Mouse (Mus musculus) ES-Bruce4 (cell line): ENCODE measurements around the gene Rap1gap2.

Experiments
- CTCF ChIP-seq: IDR thresholded peaks from one replicate; pipeline ENCODE4 v1.8.1; 2011; ENCODE audit warnings: low read depth, low read length
- EP300 ChIP-seq: IDR thresholded peaks from 2 replicates; pipeline ENCODE4 v1.6.1; 2011; ENCODE audit warnings: low read depth, low read length; ENCODE audit not compliant: insufficient read depth
- POLR2A ChIP-seq: IDR thresholded peaks from one replicate; pipeline ENCODE4 v1.8.1; 2011; ENCODE audit warnings: low read length; ENCODE audit not compliant: insufficient read depth

DNA sequence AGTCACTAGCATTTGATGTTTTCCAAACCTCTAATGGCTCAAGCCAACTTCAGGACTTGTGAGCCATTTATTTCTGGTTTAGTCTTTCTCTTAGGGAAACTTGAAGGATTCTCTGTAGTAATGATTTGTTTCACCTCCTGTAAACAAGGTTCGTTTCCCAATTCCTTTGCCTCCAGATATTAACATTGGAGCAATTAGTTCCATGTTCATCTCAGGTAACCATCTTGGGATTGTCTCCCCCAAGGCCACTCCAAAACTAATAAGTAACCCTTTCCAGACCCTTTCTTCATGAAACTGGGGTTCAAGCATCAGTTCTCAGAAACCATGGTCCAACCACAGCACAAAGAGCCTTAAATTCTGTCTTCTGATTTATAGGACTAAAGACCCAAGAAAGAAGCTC lies 248.9 kb downstream of the Rap1gap2 start, which contains the start of gene Olfr412:
- TF ChIP-seq CTCF (no peak), EP300 (no peak), POLR2A (no peak)
